Mouse (Mus musculus) c-Kit-positive CD71-positive TER-119-negative erythroid progenitor cells, embryonic 14.5 days (primary cell): ENCODE results near the gene Rpl27.
"Not testable (repeated sequence)": the region's sequence is repeated elsewhere in the genome, so short reads cannot be mapped to it uniquely, and the experiment has no call there.

Experiments used
- DNase-seq: peaks from one replicate; pipeline ENCODE4 v3.0.0-alpha.2; 2013; ENCODE audit warnings: low read depth

Gene Rpl27

DNA sequence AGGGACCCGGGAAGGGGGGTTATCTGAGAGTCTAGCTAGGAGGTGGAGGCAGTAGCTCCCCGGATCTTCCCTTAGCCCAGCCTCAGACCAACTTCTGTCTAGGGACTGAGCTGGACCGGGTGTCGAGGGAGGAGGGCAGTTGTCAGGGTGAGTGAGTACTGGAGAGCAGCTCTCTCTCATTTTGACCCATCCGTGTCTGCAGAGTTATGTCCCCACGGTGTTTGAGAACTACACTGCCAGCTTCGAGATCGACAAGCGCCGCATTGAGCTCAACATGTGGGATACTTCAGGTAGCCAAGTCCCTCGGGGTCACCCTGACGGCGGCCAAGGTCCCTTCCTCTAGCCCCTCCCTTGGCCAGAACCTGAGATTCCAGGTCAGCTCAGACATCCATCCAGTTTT is 26.6 kb downstream of the Rpl27 start:
- DNase-seq = no peak

DNA sequence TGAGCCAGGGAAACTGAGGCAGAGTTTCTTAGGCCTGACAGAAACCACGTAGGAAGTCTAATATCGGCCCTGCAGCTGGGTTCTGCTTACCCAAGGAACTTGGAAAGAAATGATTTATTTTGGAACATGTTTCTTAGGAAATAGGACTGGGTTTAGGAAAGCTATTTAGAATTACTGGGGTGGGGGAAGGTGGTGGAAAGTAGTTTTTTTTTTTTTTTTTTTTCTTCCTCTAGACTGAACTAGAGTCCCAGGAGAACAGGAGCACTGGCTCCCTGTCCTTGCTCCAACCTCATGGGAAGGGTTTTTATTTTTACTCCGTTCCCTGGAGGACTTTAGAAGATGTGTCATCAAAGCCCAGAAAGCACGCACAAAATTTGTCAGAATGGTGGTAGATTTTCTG is 27.1 kb downstream of the Rpl27 start:
- DNase-seq = no peak

DNA sequence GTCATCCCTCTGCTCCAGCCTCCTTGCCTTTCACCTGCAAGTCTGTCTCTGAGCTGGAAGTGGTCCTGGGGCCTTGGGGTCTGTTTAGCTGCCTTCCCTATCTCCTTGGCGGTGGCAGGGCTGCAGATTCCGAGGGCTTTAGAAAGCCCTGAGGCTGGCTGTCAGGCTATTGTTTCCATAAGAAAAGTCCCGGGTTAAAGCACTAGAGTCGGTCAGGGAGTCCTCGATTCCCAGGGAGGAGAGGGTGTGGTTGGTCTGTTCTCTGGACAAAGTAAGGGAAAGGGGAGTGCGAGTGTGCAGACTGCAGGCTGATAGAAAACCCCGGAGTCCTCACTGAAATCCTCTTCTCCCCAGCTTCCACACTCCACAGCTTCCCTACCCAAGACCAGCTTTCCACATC is 28.1 kb downstream of the Rpl27 start:
- no peak for DNase-seq

DNA sequence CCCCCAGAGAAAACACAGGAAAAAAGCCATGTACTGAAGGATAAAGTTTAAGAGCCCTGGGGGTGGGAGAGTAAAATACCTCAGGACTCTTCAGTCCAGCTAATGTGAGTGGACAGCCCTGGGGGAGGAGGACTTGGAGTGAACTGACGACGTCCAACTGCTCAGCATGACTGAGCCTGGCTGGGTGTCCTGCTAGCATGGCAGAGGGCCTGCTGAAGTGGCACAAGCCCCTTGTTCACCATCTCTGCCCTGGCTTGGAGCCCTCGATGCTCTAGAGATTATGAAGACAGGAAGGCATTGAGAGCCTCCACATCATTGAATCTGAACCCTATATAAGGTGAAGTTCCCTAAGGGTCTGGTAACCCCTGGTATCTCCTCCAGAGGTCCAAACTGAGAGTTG is 29.8 kb downstream of the Rpl27 start:
- DNase-seq = no peak

DNA sequence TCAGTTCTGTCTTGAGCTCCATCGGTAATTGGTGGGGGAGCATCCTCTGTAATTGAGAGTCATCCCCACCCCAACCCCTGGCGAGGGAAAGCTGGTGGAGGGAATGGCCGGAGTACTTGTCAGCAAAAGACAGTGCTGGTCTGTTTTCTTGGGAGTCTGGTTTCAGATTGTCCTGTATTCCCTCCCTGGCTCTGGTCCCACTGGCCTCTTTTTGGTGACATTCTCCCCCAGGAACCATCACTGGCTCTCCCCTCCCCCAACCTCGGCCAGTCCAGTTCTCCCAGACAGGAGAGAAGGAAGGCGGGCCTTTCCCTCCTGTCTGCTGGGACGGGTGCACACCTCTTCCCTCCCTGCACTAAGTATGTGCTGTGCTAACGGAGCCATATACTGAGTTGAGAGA is 30.2 kb downstream of the Rpl27 start:
- no peak for DNase-seq

DNA sequence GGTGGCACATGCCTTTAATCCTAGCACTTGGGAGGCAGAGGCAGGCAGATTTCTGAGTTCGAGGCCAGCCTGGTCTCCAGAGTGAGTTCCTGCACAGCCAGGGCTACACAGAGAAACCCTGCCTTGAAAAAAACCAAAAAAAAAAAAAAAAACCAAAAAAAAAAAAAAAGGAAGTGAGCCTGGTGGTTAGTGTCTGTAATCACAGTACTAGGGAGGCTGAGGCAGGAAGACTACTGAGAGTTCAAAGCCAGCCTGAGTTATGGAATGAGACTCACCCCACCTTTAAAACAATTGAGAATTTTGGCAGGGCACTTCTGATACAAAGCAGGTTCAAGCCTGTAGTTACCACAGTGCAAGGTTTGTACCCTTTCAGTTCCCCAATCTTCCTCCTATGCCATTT is 31.6 kb downstream of the Rpl27 start:
- not testable (repeated sequence) for DNase-seq

DNA sequence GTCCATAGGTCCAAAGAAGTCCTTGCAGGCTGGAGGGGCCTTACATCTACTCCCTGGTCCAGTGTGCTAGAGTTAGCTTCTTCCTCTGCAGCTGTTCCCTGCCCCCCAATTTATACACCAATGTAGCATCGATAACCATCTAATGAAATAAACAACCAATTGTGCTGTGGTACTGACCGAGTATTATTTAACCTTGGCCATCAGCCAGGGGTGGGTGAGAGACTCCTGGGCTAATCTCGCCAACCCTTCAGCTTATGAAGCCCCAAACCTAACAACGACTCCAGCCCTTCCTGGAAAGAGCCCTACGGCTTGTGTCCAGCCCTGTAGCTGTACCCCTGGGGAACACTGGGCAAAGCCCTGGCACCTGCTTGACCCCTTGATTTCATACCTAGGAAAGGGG is 32.2 kb downstream of the Rpl27 start:
- no peak for DNase-seq

DNA sequence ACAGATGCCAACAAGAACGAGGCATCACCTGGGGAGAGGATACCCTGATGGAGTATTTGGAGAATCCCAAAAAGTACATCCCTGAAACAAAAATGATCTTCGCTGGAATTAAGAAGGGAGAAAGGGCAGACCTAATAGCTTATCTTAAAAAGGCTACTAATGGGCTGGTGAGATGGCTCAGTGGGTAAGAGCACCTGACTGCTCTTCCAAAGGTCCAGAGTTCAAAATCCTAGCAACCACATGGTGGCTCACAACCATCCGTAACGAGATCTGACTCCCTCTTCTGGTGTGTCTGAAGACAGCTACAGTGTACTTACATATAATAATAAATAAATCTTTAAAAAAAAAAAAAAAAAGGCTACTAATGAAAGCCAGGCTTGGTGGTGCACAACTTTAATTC is 34.3 kb downstream of the Rpl27 start:
- DNase-seq = not testable (repeated sequence)

DNA sequence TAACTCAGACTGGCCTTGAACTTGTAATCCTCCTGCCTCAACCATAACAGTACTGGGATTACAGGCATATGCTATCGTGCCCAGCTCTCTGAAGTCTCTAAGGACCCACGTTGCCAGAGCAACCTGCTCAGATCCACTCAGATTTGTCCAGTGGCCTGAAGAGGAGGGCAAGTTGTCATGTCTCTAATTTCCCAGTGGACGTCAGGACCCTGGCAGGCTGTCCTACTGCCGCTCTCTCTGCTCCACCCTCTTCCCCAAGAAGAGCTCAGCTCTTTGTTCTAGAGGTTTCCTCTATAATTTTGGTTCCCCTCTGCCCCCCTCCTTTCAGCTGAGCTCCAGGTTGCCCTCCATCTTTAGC is 35.1 kb downstream of the Rpl27 start:
- DNase-seq = no peak

DNA sequence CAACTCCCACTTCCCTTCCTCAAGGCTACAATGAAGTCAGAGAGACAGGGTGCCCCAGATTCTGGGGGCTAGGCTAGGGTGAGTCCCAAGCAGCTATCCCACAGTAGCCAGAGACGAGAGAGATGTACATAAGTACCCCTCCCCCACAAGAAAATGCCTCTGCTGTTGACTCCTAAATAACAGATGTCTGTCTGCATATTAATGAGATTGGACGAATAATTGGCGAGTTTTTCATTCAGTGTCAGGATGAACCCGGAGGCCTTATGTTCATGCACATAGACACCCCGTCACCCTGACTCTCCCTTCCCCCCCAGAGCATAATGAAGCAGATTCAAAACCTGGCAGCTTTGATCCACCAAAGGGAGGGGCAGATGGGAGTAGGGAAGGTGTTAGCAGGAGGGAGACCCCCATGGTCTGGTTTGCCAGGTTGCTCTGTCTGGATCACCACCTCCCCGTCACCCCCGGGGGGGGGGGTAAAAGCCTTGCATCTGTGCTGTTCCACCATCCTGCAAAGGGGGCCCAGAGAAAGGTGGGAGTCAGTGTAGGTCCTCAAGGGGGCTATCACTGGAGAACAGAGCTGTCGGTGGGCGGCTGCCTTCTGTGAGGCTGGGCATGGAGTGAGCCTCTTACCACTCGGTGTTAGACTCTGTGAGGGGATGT is 35.6 kb downstream of the Rpl27 start:
- no peak for DNase-seq

DNA sequence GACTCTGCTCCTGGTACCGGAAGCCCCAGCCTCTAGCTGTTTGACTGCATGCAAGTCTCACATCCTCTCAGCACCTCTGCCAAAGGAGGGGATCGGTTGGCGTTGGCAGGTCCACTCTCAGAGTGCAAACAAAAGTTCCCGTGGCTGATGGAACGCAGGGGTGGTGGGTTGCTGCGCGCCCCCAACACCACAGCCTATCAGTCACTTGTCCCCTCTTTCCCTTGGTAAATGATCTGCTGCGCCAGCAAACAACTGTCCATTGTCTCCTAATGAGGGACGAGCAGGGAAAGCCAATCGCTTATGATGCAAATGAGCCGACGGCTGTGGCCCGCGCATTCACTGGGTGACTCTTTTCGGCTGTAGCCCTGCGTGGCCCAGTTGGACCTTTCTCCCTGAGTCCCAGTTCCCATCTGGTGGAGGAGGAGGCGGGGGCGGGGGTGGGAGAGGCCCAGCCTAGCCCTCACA is 37.1 kb downstream of the Rpl27 start:
- DNase-seq = no peak

DNA sequence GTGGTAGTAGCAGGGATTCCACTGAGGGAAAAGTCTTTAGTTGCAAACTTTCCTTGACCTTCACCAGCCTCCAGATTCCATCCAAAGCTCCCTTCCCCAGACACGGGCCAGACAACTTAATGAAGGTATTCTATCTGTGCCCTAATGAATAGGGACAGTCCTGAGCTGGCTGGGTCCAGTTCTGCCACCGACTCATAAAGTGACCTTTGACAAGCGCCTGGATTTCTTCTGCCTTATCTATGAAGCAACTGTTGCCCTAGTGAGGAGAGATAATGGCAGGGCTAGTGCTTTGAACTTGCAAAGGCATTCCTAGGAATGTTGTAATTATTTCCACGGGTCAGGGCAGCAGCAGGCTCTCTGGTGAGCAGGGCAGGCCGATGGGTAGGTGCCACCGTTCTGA is 38.8 kb downstream of the Rpl27 start:
- DNase-seq = no peak

DNA sequence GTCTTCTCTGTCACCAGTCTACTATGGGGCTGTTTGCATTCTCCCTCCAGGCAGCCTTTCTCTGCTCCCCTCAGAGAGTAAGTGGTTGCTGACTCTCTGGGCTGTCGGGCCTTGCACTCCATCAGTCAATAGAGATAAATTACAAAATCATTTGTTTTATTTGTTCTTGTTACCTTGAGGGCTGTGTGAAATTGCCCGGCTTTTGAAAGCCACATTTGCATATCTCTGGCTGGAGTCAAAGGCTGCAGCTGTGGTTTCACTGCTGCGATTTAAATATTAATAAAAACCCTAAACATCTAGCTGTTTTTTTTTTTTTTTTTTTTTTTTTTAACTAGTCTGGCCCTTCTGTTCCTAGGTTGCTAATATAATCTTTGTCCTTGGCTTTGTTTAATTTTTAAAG is 41.7 kb downstream of the Rpl27 start:
- DNase-seq = no peak

DNA sequence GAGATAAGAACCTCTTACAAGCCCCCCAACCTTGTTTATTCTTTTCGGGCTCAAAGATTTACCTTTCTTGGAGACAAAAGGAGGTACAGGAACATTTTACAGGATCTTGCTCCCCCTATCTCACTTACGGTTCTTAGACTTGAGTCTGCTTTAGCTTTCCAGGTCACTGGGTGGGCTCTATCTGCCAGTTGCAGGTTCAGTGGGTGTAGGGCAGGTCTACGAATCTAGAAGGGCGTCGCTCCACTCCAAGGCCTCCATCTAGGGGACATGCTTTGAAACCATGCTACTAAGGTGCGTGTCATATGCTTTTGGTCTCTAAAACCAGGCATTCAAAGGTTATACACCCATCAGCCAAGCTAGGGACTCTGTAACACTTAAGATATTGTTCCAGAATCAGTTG is 42.1 kb downstream of the Rpl27 start:
- no peak for DNase-seq

DNA sequence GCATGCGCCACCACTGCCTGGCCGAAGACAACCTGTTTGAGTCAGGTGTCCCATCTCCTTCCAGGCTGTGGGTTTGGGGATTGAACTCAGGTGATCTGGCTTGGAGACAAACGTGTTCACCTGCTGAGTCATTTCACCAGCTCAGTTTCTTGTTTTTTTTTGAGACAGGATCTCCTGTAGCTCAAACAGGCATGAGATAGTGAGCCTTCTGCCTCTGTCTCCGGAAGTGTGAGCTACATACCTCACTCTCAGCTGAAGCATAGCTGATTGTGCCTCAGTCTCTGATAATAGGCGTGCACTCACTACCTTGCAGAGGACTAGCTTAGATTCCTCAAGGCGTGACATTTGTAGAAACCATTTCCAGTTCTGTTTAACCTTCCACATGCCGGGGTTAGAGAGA is 42.7 kb downstream of the Rpl27 start:
- no peak for DNase-seq

DNA sequence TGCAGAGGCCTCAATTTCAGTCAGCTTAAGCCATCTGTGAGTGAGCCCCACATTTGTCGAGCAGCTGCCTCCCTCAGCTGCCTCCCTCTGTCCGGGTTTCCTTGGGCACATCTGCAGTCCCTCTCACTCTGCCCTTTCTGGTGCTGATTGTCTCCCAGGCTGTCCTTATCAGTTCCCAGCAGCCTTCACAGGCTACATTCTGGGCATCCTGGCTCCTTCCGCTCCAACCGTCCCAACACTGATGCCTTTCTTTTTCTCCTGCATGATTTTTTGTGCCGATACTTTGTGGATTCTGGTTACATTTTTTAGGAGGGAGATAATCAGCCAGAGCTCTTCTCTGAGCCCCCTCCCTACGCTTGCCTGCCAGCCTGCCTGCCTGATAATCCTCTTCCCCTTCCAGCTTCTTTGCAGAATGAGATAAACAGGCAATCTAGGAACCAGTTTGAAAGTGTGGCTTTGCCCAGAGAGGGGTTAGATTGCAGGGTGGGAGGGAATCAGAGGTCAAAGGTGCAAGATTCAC is 43.5 kb downstream of the Rpl27 start:
- DNase-seq = peak; percentile 78

DNA sequence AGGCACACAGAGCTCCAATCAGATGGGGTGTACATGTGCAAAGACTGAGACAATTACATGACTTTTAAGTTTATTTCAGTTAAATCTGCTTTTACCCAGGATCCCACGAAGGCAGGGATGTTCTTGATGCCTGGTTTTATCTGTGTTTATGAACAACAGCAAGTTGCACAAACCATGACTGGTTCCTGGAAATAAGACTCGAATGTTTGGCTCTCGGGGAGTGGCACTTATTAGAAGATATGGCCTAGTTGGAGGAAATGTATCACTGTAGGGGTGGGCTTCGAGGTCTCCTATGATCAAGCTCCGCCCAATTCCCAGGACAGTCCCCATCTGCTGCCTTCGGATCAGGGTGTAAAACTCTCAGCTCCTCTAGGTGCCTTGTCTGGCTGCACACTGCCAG is 44.0 kb downstream of the Rpl27 start:
- DNase-seq = no peak
